Mouse (Mus musculus) cerebral cortex, adult 2 months (tissue): Measurements from ENCODE around the gene Cdk5rap2.

ENCODE experiments used
- WGBS: fragments of 180-500 bp; shearing (Covaris S2); methylation state at CpG from one replicate; pipeline ENCODE4 v1.1.7; 2018; 5-methylcytosine and 5-hydroxymethylcytosine counted together

The Cdk5rap2 gene

GRCm38 (mm10) chr4:70262850-70263249 is 147.4 kb downstream of the Cdk5rap2 start:
- WGBS: 55% methylated on average over 5 of the region's 5 CpGs

GRCm38 (mm10) chr4:70261315-70261714 is 148.9 kb downstream of the Cdk5rap2 start:
- WGBS: 84% methylated on average over 5 of the region's 5 CpGs

DNA sequence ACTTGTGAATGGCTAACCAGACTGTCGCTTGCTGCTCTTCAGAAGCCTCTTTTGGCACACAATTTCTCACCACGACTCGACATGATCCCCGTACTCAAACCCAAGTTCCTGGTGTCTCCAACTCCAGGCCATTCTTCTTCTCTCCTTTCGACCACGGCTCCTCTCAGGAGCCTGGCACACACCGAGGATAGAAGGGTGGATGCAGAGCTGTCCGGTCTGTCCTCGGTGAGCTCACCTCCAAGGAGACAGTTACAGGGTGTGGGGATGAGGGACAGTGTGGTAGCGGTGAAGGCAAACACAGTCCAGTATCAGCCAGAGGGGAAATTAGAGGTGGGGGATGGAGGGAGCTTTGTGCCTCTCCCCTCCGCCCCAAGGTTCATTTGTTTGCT is 149.8 kb downstream of the Cdk5rap2 start:
- 57% methylated on average over 11 of the region's 11 CpGs for WGBS

GRCm38 (mm10) chr4:70259726-70260418 is 150.4 kb downstream of the Cdk5rap2 start:
- WGBS: 37% methylated on average over 3 of the region's 3 CpGs

GRCm38 (mm10) chr4:70258826-70259225 is 151.4 kb downstream of the Cdk5rap2 start:
- 29% methylated on average over 9 of the region's 9 CpGs for WGBS

DNA sequence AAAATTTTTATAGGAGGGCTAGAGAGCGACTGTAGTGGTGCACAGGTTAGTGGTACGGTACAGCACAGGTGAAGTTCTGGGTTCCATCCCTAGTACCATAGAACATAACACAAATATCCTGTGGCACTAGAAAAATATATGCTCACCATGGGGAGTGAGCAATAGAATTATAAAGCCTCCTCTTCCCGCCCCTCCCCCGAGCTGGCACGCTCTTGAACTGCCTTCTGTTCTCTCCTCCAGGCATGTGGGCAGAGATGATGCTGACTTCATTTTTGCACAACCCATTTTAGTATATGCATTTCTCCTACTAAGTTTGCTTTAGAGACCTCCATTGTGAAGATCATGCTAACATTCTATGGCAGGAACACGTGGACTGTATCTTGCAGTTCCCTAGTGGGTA is 152.0 kb downstream of the Cdk5rap2 start:
- WGBS: 47% methylated on average over 6 of the region's 6 CpGs

DNA sequence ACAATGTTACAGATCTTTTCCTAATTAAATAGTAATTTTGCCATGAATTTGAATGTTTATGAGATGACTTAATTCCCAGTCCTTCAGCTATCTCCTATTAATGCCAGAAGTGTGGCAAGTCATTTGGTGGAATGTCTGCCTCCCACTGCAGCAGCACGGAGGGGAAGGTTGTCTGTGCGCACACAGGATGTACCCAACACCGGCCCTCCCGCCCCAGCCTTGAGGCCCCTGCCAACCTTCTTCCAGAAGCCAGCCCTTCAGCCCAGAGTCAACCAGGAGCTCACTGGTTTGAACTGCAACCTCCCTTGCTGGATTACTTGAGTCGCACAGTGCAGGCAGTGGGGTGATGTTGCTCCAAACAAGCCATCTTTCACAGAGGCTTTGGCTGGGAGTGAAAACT is 158.5 kb downstream of the Cdk5rap2 start:
- 87% methylated on average over 5 of the region's 5 CpGs for WGBS

GRCm38 (mm10) chr4:70245706-70246105 is 164.5 kb downstream of the Cdk5rap2 start:
- WGBS: 90% methylated on average over 6 of the region's 6 CpGs

- WGBS: 79% methylated on average over 3 of the region's 3 CpGs
These were observed 166.6 kb downstream of the Cdk5rap2 start for GRCm38 (mm10) chr4:70243561-70244120.

GRCm38 (mm10) chr4:70239731-70240130 is 170.5 kb downstream of the Cdk5rap2 start:
- 88% methylated on average over 7 of the region's 7 CpGs for WGBS

DNA sequence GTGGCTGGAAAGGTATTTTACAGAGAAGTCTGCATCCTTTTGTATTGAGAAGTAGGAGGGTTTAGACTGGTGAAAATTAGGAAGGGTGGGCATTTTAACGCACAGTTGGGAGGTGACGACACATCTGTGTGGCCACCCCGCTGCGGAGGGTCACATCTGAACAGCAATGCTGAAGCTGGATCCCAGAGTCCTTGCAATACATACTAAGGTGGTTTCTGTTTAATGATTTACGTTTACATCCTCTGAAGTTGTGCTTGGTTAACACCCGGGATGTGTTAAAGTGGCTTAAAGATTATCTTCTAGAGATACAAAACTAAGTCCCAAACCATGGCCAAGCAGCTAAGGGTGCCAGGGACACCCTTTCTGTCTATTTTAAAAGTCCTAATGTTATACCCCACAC is 171.4 kb downstream of the Cdk5rap2 start:
- 98% methylated on average over 6 of the region's 6 CpGs for WGBS

- WGBS: 46% methylated on average over 3 of the region's 3 CpGs
These were observed 177.9 kb downstream of the Cdk5rap2 start for GRCm38 (mm10) chr4:70232383-70232782.

- 57% methylated on average over 4 of the region's 4 CpGs for WGBS
These were observed 180.4 kb downstream of the Cdk5rap2 start for GRCm38 (mm10) chr4:70229874-70230273.

DNA sequence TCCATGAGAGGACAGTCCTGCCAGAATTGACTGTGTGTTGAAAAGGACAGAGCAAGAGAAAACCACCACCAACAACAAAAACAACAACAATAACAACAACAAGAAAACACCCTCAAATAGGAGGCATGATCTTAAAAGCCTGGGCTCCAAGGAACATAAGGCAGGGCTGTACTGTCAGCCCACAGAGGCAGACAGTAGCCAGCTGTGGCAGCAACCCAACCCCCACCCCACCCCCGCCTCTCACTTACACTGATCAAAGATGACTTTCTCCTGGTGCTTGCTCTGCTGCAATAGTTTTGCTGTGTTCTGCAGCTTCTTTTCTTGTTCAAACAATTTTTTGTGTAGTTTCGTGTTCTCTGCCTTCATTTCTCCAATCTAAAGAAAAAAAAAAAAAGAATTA is 181.9 kb downstream of the Cdk5rap2 start:
- WGBS: 71% methylated on average over 2 of the region's 2 CpGs

DNA sequence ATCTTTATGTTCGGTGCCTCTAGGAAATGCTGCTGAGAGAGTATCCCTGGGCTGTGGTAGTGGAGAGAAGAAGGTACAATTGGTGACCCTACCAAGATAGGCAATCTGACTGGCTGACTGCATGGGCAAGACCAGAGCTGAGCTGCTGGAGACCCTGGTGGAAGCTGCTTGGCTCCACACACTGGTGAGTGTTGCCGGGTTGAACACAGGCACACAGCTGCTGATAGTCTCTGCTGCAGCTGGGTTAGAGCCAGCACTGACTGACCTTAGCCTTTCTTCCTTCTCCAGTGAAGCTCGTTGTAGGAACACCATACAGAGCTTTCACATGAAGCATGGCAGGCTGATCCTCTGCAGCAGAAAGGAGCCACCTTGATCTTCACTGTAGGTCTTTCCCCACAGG is 182.6 kb downstream of the Cdk5rap2 start:
- WGBS: 75% methylated on average over 3 of the region's 3 CpGs

- WGBS: 83% methylated on average over 2 of the region's 2 CpGs
These were observed 185.7 kb downstream of the Cdk5rap2 start for GRCm38 (mm10) chr4:70224503-70224902.

GRCm38 (mm10) chr4:70221878-70222277 is 188.4 kb downstream of the Cdk5rap2 start:
- WGBS: 83% methylated on average over 3 of the region's 3 CpGs

GRCm38 (mm10) chr4:70221370-70221769 is 188.9 kb downstream of the Cdk5rap2 start:
- 49% methylated on average over 1 of the region's 1 CpGs for WGBS

DNA sequence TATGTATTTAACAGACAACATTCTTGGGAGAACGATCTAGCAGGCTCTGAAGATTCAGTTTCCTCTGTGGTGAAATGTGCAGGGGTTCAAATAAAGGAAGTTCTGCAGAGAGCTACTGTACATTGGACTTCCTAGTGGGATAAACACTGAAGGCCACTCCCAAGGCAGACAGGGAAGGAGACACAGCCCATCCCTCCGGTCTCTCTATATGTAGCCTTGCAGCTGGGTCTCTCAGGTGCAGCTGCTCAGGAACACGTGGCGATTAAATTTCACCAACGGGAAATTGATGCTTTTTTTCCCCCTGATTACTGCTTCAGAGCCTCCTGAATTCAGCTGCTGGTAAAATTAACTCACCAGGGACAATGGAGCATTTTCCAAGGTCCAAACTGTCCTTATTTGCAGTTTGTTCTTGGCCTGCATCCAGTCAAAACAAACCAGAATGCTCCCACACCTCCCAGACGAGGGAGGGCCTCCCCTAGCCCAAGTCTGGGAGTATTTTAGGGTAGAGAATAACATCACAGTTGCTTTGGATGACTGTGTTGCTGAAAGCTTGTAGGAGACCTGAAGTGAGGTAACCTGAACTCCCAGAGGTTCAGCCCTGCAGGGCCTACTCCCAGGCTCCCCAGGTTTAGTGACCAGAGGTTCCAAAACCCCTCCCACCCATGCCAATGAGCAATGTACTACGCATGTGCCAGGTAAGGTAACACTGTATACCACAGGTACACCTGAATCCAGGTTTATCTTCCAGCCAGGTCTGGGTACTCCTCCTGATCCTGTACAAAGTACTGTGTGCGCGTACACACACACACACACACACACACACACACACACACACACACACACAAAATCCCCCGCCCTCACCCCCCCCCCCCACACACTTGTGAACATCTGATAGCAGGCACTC is 189.7 kb downstream of the Cdk5rap2 start:
- 47% methylated on average over 10 of the region's 10 CpGs for WGBS

- 32% methylated on average over 4 of the region's 4 CpGs for WGBS
These were observed 190.5 kb downstream of the Cdk5rap2 start for GRCm38 (mm10) chr4:70219776-70220175.

GRCm38 (mm10) chr4:70185971-70186370 is 224.3 kb downstream of the Cdk5rap2 start:
- WGBS: 44% methylated on average over 2 of the region's 2 CpGs
